Mouse (Mus musculus) cerebellum, postnatal 14 days (tissue): ENCODE data around the gene Ift43.

Source experiments
- DNase-seq, 2 experiments: peaks; one replicate each; pipeline ENCODE4 v3.0.0; 2021; ENCODE audit warnings: mixed read lengths in 2 of 2

The Ift43 gene

DNA sequence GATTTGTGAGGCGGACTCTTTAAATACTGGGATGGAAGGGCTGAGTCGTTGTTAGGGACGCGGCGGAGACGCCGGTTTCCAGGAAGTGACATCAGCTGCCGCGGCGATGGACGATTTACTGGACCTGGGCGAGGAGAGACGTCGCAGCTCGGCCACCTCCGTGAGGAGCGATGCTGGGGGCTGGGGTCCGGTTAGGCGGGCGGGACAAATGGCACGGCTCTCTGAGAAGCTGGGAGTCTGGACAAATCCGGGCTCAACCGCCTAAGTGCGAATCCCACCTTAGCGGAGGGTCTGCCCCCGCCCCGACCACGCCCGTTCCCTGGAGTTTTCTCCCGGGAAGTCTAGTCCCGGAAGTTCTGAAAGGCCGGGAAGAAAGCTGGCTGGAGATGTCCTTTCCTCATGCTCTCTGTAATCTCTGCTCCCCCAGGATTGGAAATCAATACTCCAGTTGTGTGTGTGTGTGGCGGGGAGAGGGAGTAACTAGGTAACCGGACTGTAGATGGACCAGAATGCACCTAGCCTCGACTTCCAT is at the start of gene Ift43:
Gene Ift43 (plus strand): TSS at position 61 of the 532 bp plus-strand sequence.
- DNase-seq, result peak; percentile 89 to 93

DNA sequence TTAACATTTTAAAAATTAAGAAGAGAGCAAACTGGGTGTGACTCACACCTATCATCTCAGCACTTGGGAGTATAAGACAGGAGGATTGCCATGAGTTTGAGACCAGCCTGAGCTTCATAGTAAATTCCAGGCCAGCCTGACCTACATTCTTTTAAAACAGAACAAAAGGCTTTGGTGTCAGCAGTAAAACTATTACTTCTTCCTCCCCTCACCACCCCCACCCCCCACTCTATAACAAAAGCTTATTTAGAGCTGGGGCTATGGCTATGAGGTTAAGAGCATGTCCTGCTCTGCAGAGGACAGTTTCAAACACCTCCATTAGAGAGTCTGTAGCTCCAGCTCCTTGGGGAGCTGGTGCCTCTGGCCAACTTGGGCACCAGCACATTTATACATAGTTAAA is 46.8 kb upstream of the Ift43 start:
- no peak for DNase-seq

DNA sequence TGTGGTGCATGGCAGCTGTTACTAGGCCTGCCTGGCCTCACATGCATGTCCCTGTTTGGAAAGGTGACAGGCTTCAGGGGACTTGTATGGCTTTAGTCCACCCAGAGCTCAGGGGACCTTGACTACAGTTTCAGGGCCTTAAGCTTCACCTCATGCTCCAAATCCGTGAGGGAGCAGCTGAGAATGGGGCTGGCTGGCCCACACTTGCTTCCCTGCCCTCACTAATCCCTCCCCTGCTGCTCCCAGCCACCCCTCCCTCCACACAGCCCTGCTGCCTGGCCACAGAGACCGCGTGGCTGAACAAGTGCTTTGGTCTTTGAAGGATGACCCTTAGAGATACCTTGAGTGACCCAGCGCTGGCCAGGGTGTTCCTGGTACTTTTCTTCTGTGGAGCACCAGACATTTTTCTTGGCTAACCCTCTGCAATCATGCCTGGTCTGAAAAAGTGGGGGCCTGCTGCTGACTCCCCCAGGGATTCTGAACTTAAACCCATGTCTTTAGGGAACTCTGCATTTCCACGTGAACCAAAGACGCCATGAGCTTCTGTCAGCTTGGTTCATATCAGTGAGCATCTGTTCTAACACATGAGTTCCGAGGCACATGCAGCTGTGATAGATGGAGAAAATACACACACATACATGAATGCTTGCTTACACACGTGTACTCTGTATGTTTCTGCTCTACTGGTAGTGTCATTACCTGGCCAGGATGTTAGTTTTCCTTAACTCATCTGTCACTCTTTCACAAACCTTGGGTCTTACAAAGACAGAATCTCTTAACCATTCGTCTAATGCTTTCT is 45.8 kb upstream of the Ift43 start:
- DNase-seq, result peak; percentile 34 to 36

GRCm38 (mm10) chr12:86037235-86037921 is 45.0 kb upstream of the Ift43 start:
- no peak for DNase-seq

DNA sequence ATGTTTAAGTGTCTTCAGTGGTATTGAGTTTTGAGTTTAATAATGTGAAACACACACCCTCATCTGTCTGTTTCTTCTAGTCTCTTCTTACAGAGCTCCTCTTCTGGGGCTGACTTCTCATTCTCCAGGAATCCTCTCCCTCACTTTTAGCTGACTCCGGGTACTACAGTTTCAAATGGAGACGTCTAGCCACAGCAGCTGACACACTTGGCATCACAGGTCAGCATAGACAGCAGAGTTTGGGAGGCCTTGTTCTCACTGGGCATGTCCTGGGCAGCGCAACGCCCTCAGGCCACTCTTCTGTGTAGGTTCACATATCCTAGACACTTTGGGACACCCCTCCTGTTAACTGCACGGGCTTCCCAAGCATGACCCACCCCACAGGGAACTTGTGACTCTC is 43.3 kb upstream of the Ift43 start:
- DNase-seq, result no peak

DNA sequence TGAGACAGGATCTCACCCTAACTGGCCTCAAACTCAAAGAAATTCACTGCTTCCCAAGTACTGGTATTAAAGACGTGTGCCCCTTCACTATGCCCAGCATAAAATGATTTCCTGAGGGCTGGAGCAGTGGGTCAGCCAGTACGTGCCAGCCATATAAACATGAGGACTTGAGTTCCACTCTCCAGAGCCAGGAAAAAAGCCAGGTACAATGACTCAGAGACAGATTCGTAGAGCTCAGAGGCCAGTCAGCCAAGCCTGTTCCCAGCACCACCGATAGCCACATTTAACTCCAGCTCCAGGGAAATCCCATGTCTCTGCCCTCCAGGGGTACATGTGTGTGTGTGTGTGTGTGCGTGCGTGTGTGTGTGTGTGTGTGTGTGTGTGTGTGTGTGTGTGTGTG is 42.6 kb upstream of the Ift43 start:
- no peak for DNase-seq

- DNase-seq, result no peak
These were observed 36.2 kb upstream of the Ift43 start for GRCm38 (mm10) chr12:86046141-86046540.

DNA sequence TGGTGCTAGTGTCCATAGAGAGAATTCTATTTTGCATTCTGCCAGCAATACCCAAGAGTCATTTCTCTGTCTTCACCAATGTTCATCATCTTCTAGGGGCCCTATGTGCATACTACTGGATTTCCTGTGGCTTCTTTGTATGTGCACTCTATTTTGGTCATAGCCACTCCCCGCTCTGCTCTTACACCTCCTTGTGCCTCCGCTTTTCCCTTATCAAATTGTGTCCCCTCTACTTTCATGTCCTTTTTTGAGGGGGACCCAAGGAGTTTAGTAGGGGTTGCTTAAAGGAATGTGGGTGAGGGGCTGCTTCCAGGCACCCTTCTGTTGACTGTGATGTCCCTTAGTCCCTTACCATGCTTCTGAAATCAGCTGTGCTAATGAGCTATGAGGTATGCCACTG is 35.6 kb upstream of the Ift43 start:
- no peak for DNase-seq

DNA sequence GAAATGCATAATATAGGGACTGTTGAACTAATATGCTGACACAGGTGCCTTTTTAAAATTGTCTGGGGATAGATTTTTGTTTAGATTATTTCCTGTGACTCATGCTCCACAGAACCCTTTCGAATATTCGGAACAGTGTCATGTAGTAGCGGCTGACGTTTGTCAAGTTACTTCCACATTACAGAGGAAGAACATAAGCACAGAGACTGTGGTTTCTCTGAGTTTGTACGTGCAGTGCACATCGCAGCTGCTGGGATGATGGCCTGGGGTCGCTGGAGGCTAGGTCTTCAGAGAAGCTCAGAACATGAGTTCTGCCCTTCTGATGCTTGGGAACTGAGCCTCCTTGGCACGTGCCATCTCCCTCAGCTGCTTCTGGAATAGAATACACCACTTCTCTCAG is 35.0 kb upstream of the Ift43 start:
- no peak for DNase-seq

DNA sequence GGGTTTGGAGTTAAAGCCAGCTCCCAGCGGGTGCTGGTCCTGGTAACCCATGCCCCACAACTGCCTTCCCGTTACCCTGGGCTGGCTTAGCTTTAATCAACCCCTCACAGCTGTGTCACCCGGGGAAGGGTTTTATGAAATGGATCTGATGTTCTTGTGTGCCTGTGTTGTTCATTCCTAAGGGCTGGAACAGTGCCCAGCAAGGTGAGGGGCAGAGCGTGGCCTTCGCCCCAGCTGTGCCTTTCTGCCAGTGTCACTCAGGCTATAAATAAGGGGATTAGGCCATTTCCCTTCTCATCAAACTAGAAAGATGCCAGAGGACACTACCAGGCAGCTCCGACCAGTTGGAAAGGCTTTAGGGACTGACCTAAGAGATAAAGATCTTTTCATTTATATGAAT is 32.5 kb upstream of the Ift43 start:
- no peak for DNase-seq

GRCm38 (mm10) chr12:86051477-86051876 is 30.9 kb upstream of the Ift43 start:
- no peak for DNase-seq

- peak in 1 of 2 experiments; percentile 49 for DNase-seq
These were observed 27.0 kb upstream of the Ift43 start for GRCm38 (mm10) chr12:86055306-86055705.

DNA sequence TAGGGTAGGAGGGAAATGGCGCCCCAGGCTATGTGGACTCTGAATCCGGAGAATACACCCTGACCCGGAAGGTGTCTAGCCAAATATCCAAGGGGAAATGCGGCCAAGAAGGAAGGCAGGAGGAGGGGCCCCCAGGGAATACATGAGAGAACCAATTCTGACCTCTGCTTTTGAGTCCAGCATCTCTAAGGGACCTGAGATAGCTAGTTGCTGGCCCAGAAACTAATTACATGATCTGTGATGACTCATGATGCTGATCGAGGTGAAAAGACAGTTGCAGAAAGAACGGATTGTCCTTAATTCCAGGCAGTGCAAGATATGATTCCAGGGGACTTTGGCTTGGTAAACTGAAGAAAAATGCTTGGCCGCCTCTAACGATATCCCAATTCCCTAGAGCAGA is 25.4 kb upstream of the Ift43 start:
- no peak for DNase-seq

DNA sequence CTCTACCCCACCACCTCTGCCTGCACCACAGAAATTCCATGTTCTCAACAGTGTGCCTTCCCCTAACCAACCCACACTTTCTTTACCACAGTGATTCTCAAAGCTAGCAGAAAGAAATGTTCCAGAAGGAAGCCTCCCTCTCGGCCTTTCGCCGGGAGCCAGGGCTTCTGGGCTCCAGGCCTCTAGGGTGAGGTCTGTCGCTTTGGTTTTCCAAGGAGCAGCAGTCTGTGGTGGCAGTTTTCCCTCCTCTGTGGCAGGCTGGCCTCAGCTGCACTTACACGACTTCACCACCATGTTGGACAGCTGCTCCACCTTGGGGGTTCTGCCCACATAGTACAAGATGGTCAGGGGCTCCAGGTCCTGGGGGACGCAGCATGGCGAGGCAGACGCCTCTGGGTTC is 24.8 kb upstream of the Ift43 start:
- peak; percentile 58 to 61 for DNase-seq

DNA sequence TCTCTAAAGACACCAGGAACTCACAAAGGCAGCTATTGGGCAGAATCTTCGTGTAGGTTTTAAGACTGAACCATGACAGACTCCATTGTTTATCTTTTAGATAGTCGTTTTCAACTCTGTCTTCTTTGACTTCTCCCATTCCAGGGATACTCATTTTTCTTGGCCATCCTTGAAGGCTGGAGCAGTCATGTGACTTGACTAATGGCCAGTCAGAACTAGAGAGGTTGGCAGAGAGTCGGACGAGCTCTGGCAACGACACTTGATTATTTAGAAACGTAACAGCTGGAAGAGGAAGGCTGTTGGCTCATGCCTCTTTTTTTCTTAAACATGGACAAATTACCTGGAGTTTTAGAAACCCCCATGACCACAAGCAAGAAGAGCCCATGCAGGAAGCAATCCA is 23.0 kb upstream of the Ift43 start:
- DNase-seq, result no peak

DNA sequence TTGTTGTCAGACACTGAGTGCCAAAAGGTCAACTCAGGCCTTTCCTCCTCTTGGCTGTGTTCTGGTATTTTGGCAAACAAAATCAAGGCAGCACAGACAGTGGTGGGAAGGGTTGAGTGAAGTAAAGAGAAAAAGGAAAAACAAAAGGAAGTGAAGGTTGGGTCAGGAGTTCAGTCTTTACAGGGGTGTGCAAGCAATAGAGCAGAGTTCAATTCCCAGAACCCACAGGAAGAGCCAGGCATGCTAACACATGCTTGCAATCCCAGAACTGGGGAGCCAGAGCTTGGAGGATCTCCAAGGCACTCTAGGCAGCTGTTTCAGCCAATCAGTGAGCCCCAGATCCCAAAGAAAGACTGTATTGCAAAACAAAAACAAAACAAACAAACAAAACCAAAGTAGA is 17.5 kb upstream of the Ift43 start:
- DNase-seq, result no peak

DNA sequence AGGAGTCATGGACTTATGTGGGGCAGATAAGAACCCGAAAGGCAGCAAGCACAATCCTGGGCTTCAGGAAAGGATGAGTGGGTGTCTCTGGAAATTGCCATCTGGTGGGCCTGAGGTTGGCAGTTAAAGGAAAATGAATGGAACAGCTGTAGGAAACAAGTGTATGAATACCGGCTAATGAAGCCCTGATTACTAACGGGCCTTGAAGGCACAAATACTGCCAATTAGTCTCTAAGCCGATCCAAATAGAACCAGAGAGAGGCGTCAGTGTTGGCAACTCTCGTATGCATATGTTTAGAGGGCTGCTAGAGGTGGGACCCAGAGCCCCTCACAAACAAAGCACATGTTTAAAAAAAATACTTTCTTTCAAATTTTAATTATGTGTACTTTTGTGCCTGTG is 10.9 kb upstream of the Ift43 start:
- DNase-seq, result no peak

GRCm38 (mm10) chr12:86074681-86075080 is 7.7 kb upstream of the Ift43 start:
- no peak for DNase-seq

DNA sequence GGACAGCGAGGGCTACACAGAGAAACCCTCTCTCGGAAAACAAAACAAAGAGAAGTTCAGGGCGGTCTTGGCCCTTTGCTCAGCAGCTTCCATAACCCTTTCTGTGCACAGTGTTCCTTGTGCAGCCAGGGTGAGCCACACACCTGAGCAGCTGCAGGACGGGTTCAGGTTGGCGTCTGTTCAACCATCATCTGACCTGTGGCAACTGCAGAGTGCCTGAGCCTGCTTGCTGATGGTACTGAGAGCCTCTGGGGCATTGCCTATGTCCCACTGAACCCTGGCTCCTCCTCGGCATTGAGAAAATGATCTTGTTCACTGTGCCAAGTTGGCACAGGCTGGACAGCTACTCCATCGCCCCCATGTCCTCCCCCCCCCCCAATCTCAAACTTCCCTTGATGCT is 7.0 kb upstream of the Ift43 start:
- DNase-seq, result no peak

DNA sequence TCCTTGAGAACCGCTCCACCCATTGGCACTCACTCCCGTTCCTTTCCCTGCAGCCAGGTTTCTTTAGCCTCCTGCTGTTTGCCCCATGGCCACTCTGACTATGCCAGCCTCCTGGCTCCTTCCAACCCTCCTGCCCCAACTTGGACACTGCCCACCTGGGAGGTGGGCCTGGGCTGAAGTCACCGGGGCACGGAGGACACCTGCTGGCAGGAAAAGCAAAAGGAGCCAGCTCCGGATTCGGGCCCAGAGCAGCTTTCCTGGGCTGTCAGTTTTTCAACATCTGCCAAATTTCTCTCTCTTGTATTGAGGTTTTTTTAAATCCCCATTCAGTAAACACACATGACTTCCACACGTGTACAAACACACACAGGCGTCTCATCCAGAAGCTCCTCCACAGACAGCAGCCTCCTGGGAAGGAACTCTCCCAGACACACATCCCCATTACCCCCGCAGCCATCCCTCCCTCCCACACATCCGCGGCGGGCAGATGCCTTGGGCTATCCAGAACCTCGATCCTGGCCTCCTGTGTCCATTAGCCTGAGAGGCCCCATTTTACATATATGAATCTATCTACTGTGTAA is 5.9 kb upstream of the Ift43 start:
- DNase-seq, result peak; percentile 59 to 72

- peak in 1 of 2 experiments; percentile 47 for DNase-seq
These were observed 5.0 kb upstream of the Ift43 start for GRCm38 (mm10) chr12:86077322-86077721.

DNA sequence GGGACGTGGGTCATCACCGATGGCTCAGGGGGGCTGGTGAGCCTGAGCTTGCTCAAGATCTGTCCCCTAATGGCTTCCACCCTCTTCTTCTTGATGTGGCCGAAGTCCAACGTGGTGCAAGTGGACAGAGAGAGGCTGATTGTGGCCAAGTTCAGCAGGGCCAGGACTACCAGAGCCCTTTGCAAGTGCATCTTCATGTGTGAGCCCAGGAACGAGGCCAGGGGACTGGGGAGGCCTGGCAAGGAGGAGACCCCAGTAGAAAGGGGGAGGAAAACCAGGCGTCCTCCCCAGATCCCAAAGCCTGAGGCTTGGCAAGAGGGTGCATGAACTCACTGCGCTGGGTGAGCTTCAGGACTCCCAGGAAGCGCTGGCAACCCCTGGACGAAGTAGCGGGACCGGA is 4.6 kb upstream of the Ift43 start:
- DNase-seq, result peak; percentile 44 to 65

- no peak for DNase-seq
These were observed 4.2 kb upstream of the Ift43 start for GRCm38 (mm10) chr12:86078176-86078552.
